Mouse (Mus musculus) layer of hippocampus, postnatal 14 days (tissue): Measurements from ENCODE around the gene Htr1f. TPM values are rescaled to one million over a fixed set of nuclear protein-coding genes. Genes with fewer than 3 reads are reported as not detected.
A peak's percentile ranks its signal among the peaks of the same experiment; 100 is the strongest.

ENCODE experiments used
- DNase-seq, 2 experiments: peaks; one replicate each; pipeline ENCODE4 v3.0.0; 2021 to 2022; ENCODE audit warnings: low spot score in 2 of 2, mixed read lengths in 1 of 2
- total RNA-seq, 2 experiments: library from RNA; stranded (reverse); gene quantifications; 2 replicates each; pipeline ENCODE4 v1.2.3; 2021

Htr1f gene
- total RNA-seq, 2 experiments from 2014 or later = 3.5 TPM

DNA sequence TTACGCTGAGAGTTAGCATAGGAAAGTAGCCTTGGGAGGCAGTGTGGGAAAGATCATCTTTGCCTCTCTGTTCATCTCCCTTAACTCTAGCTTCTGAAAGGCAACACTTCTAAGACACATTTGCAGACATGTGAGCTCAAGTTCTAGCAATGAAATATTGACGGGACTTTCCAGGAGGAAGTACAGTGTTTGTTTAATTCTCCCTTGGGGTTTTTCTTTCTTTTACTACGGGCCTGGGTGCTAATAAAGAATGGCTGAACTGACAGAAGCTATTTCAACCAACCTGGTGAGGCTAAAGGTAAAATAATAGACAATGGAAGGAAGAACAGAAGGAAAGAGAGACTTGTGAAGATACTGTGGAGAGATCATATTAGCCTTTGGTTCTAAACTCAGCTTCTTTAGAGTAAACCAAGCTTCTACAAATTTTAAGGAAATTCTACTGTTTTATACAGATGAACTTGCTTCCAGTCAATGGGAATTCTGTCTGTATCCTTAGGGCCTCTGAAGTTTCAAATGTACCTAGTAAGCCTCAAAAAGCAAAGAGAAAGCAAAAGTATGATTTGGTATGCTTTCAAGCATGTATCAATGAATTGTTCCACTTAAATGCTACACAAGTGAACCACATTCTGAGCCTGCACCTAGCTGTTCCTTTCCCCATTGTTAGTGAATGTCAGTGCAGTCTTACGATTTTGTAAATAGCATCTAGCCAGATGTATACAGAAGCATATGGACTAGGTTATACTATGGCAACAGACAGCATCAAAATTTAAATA lies 131.9 kb downstream of the Htr1f start:
- DNase-seq = no peak

DNA sequence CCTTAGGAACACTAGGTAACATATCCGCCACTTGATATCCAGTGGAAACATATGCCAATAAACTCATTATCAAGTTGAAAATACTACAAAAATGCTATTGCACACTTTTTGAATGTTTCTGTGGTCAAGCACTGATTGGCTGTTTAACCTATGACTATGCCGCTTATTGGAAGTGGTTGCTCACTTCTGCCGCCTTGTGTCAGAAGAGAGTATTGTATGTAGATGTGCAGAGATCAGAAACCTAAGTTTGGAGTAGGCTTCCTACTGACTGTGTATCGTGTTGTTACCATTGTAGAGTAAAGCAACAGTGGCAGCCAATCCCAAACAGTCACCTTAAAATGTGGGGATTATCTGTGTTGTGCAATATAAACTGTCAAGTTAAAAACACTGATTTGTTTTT lies 144.0 kb downstream of the Htr1f start:
- DNase-seq = no peak

DNA sequence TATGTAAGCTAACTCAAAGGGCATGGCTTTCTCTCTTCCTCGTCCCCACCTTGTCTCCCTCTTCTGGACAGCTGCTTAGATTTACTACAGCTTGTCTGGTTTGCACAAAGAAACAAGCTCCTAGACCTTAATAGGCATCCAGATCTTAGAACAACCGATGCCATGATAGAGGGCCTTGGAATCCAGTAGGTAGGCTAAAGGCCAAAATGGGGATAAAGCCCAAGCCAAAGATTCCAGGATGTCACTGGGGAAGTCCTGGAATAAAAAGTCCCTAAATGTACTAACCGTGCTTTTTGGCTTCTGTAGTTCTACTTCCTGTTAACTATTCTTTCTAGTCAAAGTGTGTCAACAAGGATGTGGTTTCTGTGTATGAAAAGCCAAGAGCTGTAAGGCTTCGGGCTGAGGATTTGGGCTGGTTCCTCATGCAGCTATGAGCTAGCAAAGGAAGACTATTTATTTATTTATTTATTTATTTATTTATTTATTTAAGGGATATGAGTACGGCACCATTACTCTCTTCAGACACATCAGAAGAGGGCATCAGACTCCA lies 163.9 kb downstream of the Htr1f start:
- DNase-seq = no peak

- no peak for DNase-seq
Observed at GRCm38 (mm10) chr16:64934793-64935192, 170.9 kb downstream of the Htr1f start.

DNA sequence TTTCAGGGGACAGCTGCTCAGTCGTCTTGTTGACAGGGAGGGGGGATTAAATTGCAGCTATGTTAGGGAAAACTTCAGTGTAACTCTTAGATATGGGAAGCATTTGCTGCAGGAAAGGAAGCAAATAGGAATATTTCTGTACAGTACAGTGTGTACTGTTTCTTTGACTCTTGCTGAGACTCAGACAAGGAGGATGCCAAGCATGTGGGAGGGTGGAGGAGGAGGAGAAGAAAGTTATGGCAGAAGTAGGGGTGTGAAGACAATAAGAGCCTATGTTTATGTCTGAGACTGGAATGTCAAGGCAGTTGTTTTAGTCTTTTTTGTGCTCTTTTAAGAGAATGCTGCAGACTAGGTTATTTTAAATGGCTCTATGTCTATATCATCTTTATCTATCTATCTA lies 171.6 kb downstream of the Htr1f start:
- DNase-seq = peak in 1 of 2 experiments; percentile 10

GRCm38 (mm10) chr16:64923500-64923899 lies 182.2 kb downstream of the Htr1f start:
- no peak for DNase-seq

DNA sequence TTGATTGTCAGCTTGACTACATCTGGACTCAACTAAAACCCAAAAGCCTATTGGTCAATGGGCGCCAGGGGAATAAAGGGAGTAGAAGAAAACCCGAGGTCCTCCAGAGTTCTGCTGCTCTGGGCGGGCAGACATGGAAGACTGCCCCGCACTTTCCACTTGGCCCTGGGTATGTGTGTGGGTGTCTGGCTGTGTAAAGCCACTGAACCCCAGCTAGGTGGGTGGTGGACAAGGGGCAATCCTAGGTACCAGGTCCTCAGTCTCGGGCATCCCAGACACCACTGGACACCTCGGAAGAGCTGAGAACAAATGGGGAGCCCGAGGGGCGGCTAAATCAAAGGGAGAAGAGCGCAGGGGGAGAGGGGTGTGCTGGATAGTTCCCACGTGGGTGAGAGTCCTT lies 196.9 kb downstream of the Htr1f start:
- no peak for DNase-seq

GRCm38 (mm10) chr16:64907112-64907511 lies 198.5 kb downstream of the Htr1f start:
- DNase-seq = peak in 1 of 2 experiments; percentile 25

DNA sequence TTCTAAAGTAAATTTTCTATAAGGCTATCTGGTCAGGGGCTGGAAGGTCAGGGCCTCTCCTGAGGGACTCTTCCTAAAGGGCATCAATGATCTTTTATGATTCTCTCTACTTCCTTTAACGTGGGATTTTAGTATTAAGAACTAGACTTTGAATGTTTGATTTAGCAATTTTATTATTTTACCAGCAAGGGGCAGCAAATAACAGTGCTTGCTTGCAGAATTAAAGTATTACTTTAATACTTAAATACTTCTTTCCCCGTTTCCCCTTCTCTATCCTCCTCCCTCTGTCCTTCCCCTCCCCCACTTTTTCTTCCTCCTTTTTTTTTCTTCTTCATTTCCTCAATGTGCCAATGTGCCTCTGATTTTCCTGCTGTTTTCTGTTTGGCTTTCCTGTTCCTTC lies 202.3 kb downstream of the Htr1f start:
- peak in 1 of 2 experiments; percentile 17 for DNase-seq

- DNase-seq = no peak
Observed at GRCm38 (mm10) chr16:64899084-64899483, 206.6 kb downstream of the Htr1f start.

GRCm38 (mm10) chr16:64889496-64889895 lies 216.2 kb downstream of the Htr1f start:
- no peak for DNase-seq

- DNase-seq = no peak
Observed at GRCm38 (mm10) chr16:64885547-64885946, 220.1 kb downstream of the Htr1f start.

GRCm38 (mm10) chr16:64885142-64885541 lies 220.5 kb downstream of the Htr1f start:
- DNase-seq = no peak

GRCm38 (mm10) chr16:64884420-64884838 lies 221.2 kb downstream of the Htr1f start:
- no peak for DNase-seq

- no peak for DNase-seq
Observed at GRCm38 (mm10) chr16:64883896-64884295, 221.8 kb downstream of the Htr1f start.

GRCm38 (mm10) chr16:64881442-64881841 lies 224.2 kb downstream of the Htr1f start:
- no peak for DNase-seq

GRCm38 (mm10) chr16:64880986-64881385 lies 224.7 kb downstream of the Htr1f start:
- DNase-seq = no peak

DNA sequence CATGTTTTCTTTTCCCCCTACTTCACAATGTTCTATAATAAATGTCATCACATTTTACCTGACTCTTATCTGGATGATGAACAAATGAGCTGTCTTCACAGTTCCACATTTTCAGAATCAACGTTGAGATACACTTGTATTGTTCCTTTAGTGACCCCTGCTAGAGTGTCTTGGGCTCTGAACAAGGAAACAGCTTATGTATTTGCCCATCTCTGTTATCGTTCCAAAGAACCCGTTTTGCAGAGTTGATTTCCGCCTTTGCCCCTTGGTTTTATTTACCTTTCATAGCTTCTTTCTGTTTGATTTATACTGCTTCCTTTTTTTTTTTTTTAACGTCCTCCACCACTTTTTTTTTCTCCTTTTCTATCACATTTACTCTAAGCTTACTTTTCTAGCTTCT lies 225.9 kb downstream of the Htr1f start:
- no peak for DNase-seq

DNA sequence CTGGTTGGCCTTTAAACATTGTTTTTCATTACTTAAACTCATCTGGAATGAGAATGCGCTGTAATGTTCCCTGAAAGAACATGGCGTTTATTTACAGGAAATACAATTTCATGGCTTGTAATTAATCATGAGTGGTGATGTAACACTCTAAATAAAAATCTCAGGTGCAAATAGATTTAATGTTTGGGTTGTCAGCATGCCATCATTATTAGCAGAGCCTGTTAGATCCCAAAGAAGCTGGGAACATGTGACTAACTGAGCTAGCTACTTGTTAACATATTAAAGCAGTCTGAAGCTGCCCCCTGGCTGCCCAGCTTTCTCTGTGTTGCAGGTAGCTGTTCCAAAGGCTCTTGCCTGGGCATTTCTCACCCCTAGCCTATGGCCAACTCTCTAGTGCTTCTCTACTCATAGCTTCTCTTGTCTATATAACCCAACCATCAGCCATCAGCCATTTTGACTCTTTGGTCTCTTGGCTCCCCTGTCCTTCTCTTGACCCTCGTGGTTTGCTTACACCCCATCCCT lies 227.0 kb downstream of the Htr1f start:
- DNase-seq = no peak

DNA sequence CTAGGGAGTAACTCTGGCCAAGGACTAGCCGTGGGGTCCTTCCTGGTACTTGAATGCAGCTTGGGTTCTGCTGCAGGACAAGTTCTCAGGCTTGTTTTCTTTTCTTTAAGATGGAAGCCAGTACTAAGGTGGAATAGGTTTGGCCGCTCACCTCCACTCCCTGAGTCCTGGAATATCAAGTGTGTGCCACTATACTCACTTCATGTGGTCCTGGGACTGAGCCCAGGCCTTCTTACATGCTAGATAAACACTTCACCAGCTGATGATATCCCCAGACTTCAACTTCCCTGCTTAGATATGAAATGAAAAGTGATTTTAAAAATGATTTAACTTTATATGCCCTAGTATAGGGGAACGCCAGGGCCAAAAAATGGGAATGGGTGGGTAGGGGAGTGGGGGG lies 228.3 kb downstream of the Htr1f start:
- no peak for DNase-seq

DNA sequence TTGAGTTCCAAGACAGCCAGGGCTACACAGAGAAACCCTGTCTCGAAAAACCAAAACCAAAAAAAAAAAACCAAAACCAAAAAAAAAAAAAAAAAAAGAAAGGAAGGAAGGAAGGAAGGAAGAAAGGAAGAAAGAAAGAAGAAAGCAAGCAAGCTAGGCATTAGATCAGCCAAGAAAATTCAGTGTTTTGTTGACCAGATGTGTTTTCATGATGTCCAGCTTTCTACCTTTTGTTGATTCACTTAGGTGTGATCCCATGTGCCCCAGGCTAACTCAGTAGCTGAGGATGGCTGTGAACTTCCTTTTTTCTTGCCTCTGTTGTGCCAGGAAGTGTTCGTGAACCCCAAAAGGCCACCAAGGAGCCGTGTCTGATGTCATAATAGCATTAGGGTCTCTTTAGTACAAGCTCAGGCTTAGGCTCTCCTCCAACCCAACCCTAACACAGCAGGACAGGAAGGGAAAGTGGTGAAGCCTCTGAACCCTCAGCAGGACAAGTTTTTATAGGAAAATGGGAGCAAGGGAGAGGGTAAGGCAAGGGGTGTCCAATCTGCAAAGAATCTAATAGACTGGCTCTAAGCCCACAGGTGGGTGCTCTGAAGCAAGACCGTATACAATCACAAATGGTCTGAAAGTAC lies 228.9 kb downstream of the Htr1f start:
- DNase-seq = no peak

DNA sequence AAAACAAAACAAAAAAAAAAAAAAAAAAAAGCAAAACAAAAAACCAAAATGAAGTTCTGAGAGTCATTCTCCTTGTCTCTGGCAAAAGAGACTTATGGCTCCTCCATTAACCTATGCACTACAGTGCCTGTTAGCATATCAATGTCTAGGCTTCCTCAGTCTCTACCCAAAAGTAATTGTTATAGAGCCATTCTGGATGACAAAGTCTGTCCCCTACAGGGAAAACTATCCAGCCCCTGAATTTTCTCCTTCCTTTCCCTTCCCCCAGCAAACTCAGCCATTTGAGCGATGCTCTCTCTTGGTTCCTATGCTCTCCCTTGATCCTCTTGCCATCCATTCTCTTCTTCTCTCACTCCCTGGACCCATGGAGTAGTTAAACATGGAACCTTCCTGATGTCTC lies 229.8 kb downstream of the Htr1f start:
- no peak for DNase-seq
